Mouse (Mus musculus) heart, adult 2 months (tissue): ENCODE measurements at regions not wholly inside any gene's neighbourhood (a gene's known extent, or its start where the extent isn't known, plus 50 kb on each side); places are given as distances from the start of the nearest gene placed in this dataset.

Experiments used
- CTCF ChIP-seq: fragments of 200-600 bp; IDR thresholded peaks from 2 replicates; pipeline ENCODE4 v1.8.1; 2022; ENCODE audit warnings: antibody characterized with exemption, mild to moderate bottlenecking, moderate library complexity
- EP300 ChIP-seq: fragments of 200-500 bp; IDR thresholded peaks from 2 replicates; pipeline ENCODE4 v1.6.1; 2011; ENCODE audit warnings: low read depth, low read length, control low read depth; ENCODE audit not compliant: insufficient read depth

GRCm38 (mm10) chr7:64049183-64049965 lies 104.3 kb upstream of the Trpm1 start:
- TF ChIP-seq CTCF (no peak), EP300 (no peak)
